Mouse (Mus musculus): Measurements from ENCODE around the gene 1520401A03Rik. TPM values are rescaled to one million over a fixed set of nuclear protein-coding genes. Genes with fewer than 3 reads are reported as not detected.

The 1520401A03Rik gene
- polyA plus RNA-seq, 1 experiment from 2014 or later = 0.20 TPM

DNA sequence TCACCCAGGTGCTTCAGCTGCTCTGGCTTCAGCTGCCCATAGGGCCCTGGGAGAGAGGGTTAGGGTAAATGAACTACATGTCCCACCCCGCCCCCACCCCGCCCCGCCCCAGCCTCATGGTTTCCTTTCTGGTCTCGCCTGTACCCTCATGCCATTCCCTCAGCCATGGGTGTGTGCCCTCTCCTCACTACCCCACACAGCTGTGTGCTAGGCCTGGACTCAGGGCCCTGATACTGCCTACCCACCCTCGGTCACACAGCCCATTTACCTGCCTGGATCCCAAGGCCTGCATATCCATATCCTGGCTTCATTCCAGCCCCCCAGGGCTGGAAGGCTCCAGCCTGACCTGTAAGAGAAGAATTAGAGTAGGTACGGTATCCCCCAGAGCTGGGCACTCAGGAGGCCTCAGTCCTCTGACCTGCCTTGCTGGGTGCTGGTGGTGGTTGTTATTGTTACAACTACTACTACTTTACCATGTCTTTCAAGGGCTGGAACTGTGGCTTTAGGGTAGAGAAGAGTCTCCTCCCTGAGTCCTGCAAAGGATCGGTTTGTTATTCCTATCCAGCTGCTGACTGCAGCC lies 17.0 kb downstream of the 1520401A03Rik start:
- no peaks in the 10 kb centered on the region for H3K36me3 ChIP-seq (replicated peaks; ENCODE audit: control insufficient read depth, insufficient read depth, low read depth, low read length)
- WGBS = 81% methylated on average over 7 of the region's 7 CpGs
- DNase-seq (ENCODE audit: low spot score) (no peak), ATAC-seq (replicated peaks; ENCODE audit: insufficient number of reproducible peaks, low FRiP score, low TSS enrichment, low read depth) (no peak; the same call in 1 of the 2 replicates)
- no peaks in the 10 kb centered on the region for H3K9me3 ChIP-seq (replicated peaks; ENCODE audit: control insufficient read depth, low read length)
- H3K4me2 ChIP-seq (ENCODE audit: low read depth, low read length) = no peak overlapping the region
- no peaks in the 10 kb centered on the region for H3K4me1 ChIP-seq (ENCODE audit: control insufficient read depth, insufficient read depth, low read length)
- H3K27me3 ChIP-seq (ENCODE audit: control insufficient read depth, insufficient read depth, low read length) = no peaks in the 10 kb centered on the region
- H3K4me3 ChIP-seq (ENCODE audit: low read depth, low read length) = no peak overlapping the region
- H3K27ac ChIP-seq (replicated peaks; ENCODE audit: low read depth, low read length) = no peak overlapping the region
- no peak overlapping the region for H3K9ac ChIP-seq (replicated peaks; ENCODE audit: low read length)

DNA sequence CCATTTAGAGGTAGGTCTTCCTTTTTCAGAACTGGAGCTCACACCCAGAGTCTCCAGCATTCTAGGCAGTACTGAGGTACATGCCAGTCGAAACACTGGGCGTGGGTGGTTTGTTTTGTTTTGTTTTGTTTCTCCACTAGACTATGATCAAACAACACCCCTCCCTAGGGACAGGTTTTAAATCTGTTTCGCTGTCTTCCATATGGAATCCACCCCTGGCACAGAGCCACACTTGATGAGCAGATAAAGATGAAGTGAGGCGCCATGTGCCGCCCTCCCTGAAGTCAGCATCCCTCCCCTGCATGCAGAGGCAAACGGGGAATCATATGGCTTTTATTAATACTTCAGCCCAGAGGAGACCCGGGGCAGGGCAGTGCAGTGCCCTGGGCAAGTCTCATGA lies 17.8 kb downstream of the 1520401A03Rik start:
- Histone ChIP-seq H3K27ac (replicated peaks; ENCODE audit: low read depth, low read length) (no peak overlapping the region), H3K4me1 (ENCODE audit: control insufficient read depth, insufficient read depth, low read length) (no peaks in the 10 kb centered on the region), H3K4me2 (ENCODE audit: low read depth, low read length) (no peak overlapping the region), H3K27me3 (ENCODE audit: control insufficient read depth, insufficient read depth, low read length) (peaks cover 3% of the 10 kb centered on the region), H3K4me3 (ENCODE audit: low read depth, low read length) (no peak overlapping the region), H3K9me3 (replicated peaks; ENCODE audit: control insufficient read depth, low read length) (no peaks in the 10 kb centered on the region), H3K9ac (replicated peaks; ENCODE audit: low read length) (no peak overlapping the region), H3K36me3 (replicated peaks; ENCODE audit: control insufficient read depth, insufficient read depth, low read depth, low read length) (no peaks in the 10 kb centered on the region)
- WGBS = 43% methylated on average over 7 of the region's 7 CpGs
- no peak for ATAC-seq (replicated peaks; ENCODE audit: insufficient number of reproducible peaks, low FRiP score, low TSS enrichment, low read depth)
- DNase-seq (ENCODE audit: low spot score) = no peak

DNA sequence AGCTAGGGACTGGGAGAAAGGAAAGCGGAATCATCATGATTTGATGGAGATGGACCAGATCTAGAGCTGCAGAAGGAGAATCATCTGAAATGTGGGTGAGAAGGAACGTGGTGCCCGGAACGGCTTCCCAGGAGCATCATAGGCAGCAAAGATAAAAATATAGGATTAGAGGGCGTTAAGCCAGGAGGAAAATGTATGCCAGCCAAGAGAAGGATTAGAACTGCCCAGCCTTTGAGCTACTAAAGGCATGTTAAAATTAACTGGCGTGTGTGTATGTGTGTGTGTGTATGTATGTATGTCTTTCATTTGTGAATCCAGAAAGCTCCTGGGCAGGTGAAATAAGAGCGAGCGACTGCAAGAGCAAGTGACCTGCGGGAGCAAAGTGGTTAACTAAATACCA lies 19.3 kb downstream of the 1520401A03Rik start:
- 89% methylated on average over 9 of the region's 9 CpGs for WGBS
- H3K36me3 ChIP-seq (replicated peaks; ENCODE audit: control insufficient read depth, insufficient read depth, low read depth, low read length) = no peaks in the 10 kb centered on the region
- H3K4me1 ChIP-seq (ENCODE audit: control insufficient read depth, insufficient read depth, low read length) = peaks cover 3% of the 10 kb centered on the region; the same call in 1 of the 2 replicates
- DNase-seq (ENCODE audit: low spot score) (no peak), ATAC-seq (replicated peaks; ENCODE audit: insufficient number of reproducible peaks, low FRiP score, low TSS enrichment, low read depth) (no peak)
- H3K4me3 ChIP-seq (ENCODE audit: low read depth, low read length) = no peak overlapping the region
- peaks cover 17% of the 10 kb centered on the region for H3K27me3 ChIP-seq (ENCODE audit: control insufficient read depth, insufficient read depth, low read length)
- H3K9ac ChIP-seq (replicated peaks; ENCODE audit: low read length) = no peak overlapping the region
- H3K4me2 ChIP-seq (ENCODE audit: low read depth, low read length) = no peak overlapping the region
- no peaks in the 10 kb centered on the region for H3K9me3 ChIP-seq (replicated peaks; ENCODE audit: control insufficient read depth, low read length)
- H3K27ac ChIP-seq (replicated peaks; ENCODE audit: low read depth, low read length) = no peak overlapping the region

DNA sequence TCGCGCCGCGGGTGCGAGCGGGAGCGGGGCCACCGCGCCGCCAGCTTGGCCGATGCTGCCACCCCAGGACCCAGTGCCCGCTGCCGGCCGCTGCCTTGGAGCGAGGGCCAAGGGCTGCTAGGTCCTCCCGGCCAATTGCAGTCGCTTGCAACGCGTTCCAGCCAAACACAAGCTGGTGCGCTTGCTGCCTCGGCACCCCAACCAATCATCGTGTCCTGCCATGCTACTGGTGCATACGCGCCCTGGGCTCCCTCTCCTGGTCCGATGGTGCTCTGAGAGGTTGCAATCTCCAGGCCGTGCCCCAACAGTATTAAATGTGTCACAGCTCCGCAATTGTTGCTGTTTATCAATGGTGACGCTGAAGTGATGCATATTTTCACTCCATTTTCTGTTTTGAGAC lies 22.5 kb downstream of the 1520401A03Rik start:
- Histone ChIP-seq H3K36me3 (replicated peaks; ENCODE audit: control insufficient read depth, insufficient read depth, low read depth, low read length) (no peaks in the 10 kb centered on the region), H3K27me3 (ENCODE audit: control insufficient read depth, insufficient read depth, low read length) (peaks cover 19% of the 10 kb centered on the region), H3K9ac (replicated peaks; ENCODE audit: low read length) (peak overlapping the region; percentile 60), H3K4me1 (ENCODE audit: control insufficient read depth, insufficient read depth, low read length) (peaks cover 3% of the 10 kb centered on the region; the same call in 1 of the 2 replicates), H3K4me3 (ENCODE audit: low read depth, low read length) (peak overlapping the region; percentile 61), H3K4me2 (ENCODE audit: low read depth, low read length) (peak overlapping the region; percentile 100), H3K27ac (replicated peaks; ENCODE audit: low read depth, low read length) (no peak overlapping the region), H3K9me3 (replicated peaks; ENCODE audit: control insufficient read depth, low read length) (no peaks in the 10 kb centered on the region)
- DNase-seq (ENCODE audit: low spot score) (peak; percentile 89), ATAC-seq (replicated peaks; ENCODE audit: insufficient number of reproducible peaks, low FRiP score, low TSS enrichment, low read depth) (peak; percentile 93)
- WGBS = under 1% methylated on average over 22 of the region's 28 CpGs

DNA sequence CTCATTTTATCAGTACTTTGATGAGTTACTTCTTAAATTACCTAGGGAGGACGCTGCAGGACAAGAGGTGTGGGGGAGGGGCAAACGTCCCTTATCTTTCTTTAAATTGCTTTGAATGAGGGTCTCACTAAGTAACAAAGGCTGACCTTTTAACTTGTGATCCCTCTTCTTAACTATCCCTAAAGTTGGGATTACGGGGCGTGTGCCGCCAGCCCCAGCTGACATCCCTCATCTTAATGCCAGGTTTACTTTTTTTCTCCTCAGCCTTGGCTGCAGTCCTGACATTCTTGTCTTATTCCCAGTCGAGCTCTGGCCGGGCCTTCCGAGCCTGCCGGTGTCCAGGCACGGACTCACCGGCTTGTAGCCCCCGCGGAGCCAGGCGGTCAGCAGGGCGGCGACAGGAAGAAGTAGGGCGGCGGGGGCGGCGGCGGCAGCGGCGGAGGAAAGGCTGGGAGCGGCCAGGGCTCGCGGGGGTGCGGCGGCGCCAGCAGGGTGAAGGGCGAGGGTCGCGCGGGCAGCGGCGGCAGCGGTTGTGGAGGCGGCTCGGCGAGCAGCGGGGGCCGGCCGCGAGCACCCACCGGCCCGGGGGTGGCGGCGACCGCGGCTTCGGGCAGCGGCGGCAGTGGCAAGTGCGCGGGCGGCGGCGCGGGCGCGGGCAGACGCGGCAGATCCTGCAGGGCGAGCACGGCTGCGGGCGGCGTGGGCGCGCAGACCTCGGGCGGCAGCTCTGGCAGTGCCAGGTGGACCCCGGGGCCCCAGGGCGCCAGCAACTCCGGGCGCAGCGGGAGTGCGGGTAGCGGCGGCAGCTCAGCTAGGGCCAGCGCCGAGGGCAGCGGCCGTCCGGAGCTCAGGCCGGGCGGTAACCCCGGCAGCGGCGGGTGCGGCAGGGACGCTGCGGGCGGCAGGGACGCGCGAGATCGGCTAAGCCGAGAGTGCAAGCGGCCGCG lies 23.2 kb downstream of the 1520401A03Rik start:
- Histone ChIP-seq H3K9ac (replicated peaks; ENCODE audit: low read length) (peak overlapping the region; percentile 60), H3K27me3 (ENCODE audit: control insufficient read depth, insufficient read depth, low read length) (peaks cover 19% of the 10 kb centered on the region), H3K36me3 (replicated peaks; ENCODE audit: control insufficient read depth, insufficient read depth, low read depth, low read length) (no peaks in the 10 kb centered on the region), H3K4me2 (ENCODE audit: low read depth, low read length) (peak overlapping the region; percentile 100), H3K4me1 (ENCODE audit: control insufficient read depth, insufficient read depth, low read length) (peaks cover 3% of the 10 kb centered on the region; the same call in 1 of the 2 replicates), H3K9me3 (replicated peaks; ENCODE audit: control insufficient read depth, low read length) (no peaks in the 10 kb centered on the region), H3K4me3 (ENCODE audit: low read depth, low read length) (peak overlapping the region; percentile 61), H3K27ac (replicated peaks; ENCODE audit: low read depth, low read length) (no peak overlapping the region)
- WGBS = under 1% methylated on average over 94 of the region's 101 CpGs
- ATAC-seq (replicated peaks; ENCODE audit: insufficient number of reproducible peaks, low FRiP score, low TSS enrichment, low read depth) = peak; percentile 27
- DNase-seq (ENCODE audit: low spot score) = no peak

DNA sequence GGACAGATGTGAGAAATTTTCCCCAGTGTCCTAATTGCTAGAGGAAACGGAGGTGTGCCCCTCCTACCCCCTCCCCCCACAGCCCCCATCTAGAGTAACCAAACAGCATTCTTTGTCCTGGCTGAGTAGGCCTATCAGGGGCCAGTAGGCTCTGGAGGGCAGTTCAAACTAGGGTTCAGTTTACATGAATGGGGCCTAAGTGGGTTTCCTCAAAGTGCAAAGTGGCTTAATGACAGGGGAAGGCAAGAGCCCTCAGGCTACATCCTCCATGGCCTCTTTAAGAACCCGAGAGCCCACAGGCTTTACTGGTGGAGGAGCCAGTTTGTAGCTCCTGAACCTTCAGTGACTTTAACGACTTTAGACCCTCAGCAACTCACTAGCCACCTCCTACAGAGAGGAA lies 26.8 kb downstream of the 1520401A03Rik start:
- no peak overlapping the region for H3K27ac ChIP-seq (replicated peaks; ENCODE audit: low read depth, low read length)
- no peaks in the 10 kb centered on the region for H3K36me3 ChIP-seq (replicated peaks; ENCODE audit: control insufficient read depth, insufficient read depth, low read depth, low read length)
- WGBS = 0% methylated on average over 3 of the region's 3 CpGs
- no peak overlapping the region for H3K9ac ChIP-seq (replicated peaks; ENCODE audit: low read length)
- DNase-seq (ENCODE audit: low spot score) (peak; percentile 64), ATAC-seq (replicated peaks; ENCODE audit: insufficient number of reproducible peaks, low FRiP score, low TSS enrichment, low read depth) (peak; percentile 70; the same call in 1 of the 2 replicates)
- no peak overlapping the region for H3K4me3 ChIP-seq (ENCODE audit: low read depth, low read length)
- peaks cover 3% of the 10 kb centered on the region; the same call in 1 of the 2 replicates for H3K4me1 ChIP-seq (ENCODE audit: control insufficient read depth, insufficient read depth, low read length)
- H3K27me3 ChIP-seq (ENCODE audit: control insufficient read depth, insufficient read depth, low read length) = peaks cover 19% of the 10 kb centered on the region
- no peaks in the 10 kb centered on the region for H3K9me3 ChIP-seq (replicated peaks; ENCODE audit: control insufficient read depth, low read length)
- H3K4me2 ChIP-seq (ENCODE audit: low read depth, low read length) = no peak overlapping the region

DNA sequence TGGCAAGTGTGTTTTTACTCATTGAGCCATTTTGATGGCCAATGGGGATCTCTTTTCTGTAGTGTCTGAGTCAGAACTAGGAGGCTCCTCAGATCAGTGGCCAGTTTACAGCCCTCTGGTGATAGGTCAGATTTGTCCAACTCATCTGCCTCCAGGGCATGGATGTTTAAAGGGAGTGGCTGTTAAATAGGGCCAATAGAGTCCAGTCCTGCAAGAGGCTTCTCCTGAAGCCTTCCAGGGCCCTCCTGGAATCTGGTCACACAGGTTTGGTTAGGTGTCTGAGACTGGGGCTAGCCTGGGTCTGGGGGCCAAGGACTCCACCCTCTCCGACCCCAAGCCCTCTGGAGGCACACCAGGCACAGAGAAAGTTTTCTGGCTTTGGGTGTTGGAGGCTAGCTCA lies 28.1 kb downstream of the 1520401A03Rik start:
- ATAC-seq (replicated peaks; ENCODE audit: insufficient number of reproducible peaks, low FRiP score, low TSS enrichment, low read depth) (no peak; the same call in 1 of the 2 replicates), DNase-seq (ENCODE audit: low spot score) (no peak)
- peaks cover 13% of the 10 kb centered on the region for H3K27me3 ChIP-seq (ENCODE audit: control insufficient read depth, insufficient read depth, low read length)
- H3K9me3 ChIP-seq (replicated peaks; ENCODE audit: control insufficient read depth, low read length) = no peaks in the 10 kb centered on the region
- no peaks in the 10 kb centered on the region for H3K36me3 ChIP-seq (replicated peaks; ENCODE audit: control insufficient read depth, insufficient read depth, low read depth, low read length)
- H3K4me1 ChIP-seq (ENCODE audit: control insufficient read depth, insufficient read depth, low read length) = peaks cover 3% of the 10 kb centered on the region; the same call in 1 of the 2 replicates
- H3K4me2 ChIP-seq (ENCODE audit: low read depth, low read length) = no peak overlapping the region
- H3K4me3 ChIP-seq (ENCODE audit: low read depth, low read length) = no peak overlapping the region
- H3K27ac ChIP-seq (replicated peaks; ENCODE audit: low read depth, low read length) = no peak overlapping the region
- no peak overlapping the region for H3K9ac ChIP-seq (replicated peaks; ENCODE audit: low read length)
- 61% methylated on average over 1 of the region's 1 CpGs for WGBS
